Mouse (Mus musculus) embryonic facial prominence, embryonic 15.5 days (tissue): ENCODE measurements around the gene 1700003F12Rik. TPM values are rescaled to one million over a fixed set of nuclear protein-coding genes. Genes with fewer than 3 reads are reported as not detected.

Experiments used
- ATAC-seq: fragments of 200-750 bp; cut with Nextera tagmentation; 2 replicates; pipeline ENCODE4 v1.8.0; 2017; ENCODE audit warnings: low read depth, moderate TSS enrichment; ENCODE audit not compliant: insufficient number of reproducible peaks, low FRiP score, low TSS enrichment
- H3K27ac ChIP-seq: fragments of 300-500 bp; sonication (generic); replicated peaks from 2 replicates; pipeline ENCODE4 v1.5.1; 2015; ENCODE audit warnings: mild to moderate bottlenecking, inconsistent platforms
- H3K27me3 ChIP-seq: fragments of 300-500 bp; sonication (generic); 2 replicates; pipeline ENCODE4 v1.6.1; 2015; ENCODE audit warnings: inconsistent platforms
- H3K36me3 ChIP-seq: fragments of 300-500 bp; sonication (generic); 2 replicates; pipeline ENCODE4 v1.6.1; 2015; ENCODE audit warnings: mild to moderate bottlenecking, inconsistent platforms
- H3K4me1 ChIP-seq: fragments of 300-500 bp; sonication (generic); 2 replicates; pipeline ENCODE4 v1.6.1; 2015; ENCODE audit warnings: inconsistent platforms
- H3K4me2 ChIP-seq: fragments of 300-500 bp; sonication (generic); replicated peaks from 2 replicates; pipeline ENCODE4 v1.6.1; 2015; ENCODE audit warnings: mild to moderate bottlenecking, inconsistent platforms
- H3K4me3 ChIP-seq: fragments of 300-500 bp; sonication (generic); replicated peaks from 2 replicates; pipeline ENCODE4 v1.5.1; 2015; ENCODE audit warnings: mild to moderate bottlenecking, inconsistent platforms
- H3K9ac ChIP-seq: fragments of 300-500 bp; sonication (generic); 2 replicates; pipeline ENCODE4 v1.6.1; 2015; ENCODE audit warnings: inconsistent platforms
- H3K9me3 ChIP-seq: fragments of 300-500 bp; sonication (generic); replicated peaks from 2 replicates; pipeline ENCODE4 v1.6.1; 2016; ENCODE audit warnings: inconsistent platforms
- WGBS: fragments of 180-500 bp; shearing (Covaris S2); methylation state at CpG from one replicate; pipeline ENCODE4 v1.1.7; 2015; 5-methylcytosine and 5-hydroxymethylcytosine counted together
- polyA plus RNA-seq: library from polyadenylated mRNA; unstranded; fragments of >200 nt; fragmentation: Nextera tagmentation; extraction: Ambion mirVana; gene quantifications from 2 replicates; pipeline ENCODE4 v1.2.1, GENCODE M21; 2015

Gene 1700003F12Rik
- polyA plus RNA-seq: 0.83 and 1.3 TPM in 2 replicates

- Histone ChIP-seq H3K4me1 (peaks cover 27% of the 10 kb centered on the region), H3K4me2 (no peak within 1 kb of the TSS), H3K9me3 (no peaks in the 10 kb centered on the region), H3K27ac (no peak within 1 kb of the TSS), H3K27me3 (peaks cover 7% of the 10 kb centered on the region), H3K9ac (no peak within 1 kb of the TSS), H3K36me3 (no peaks in the 10 kb centered on the region), H3K4me3 (no peak within 1 kb of the TSS)
- no peak for ATAC-seq
- 93% methylated on average over 10 of the region's 10 CpGs for WGBS
These were observed at the start of gene 1700003F12Rik for GRCm38 (mm10) chr2:154546711-154547110. Gene 1700003F12Rik, plus strand, starts transcription at chr2:154547085.

- peaks cover 6% of the 10 kb centered on the region for H3K36me3 ChIP-seq
- H3K27me3 ChIP-seq: no peaks in the 10 kb centered on the region
- H3K4me1 ChIP-seq: peaks cover 5% of the 10 kb centered on the region; the same call in 1 of the 2 replicates
- WGBS: 57% methylated on average over 5 of the region's 5 CpGs
- H3K9ac ChIP-seq: no peak overlapping the region
- H3K27ac ChIP-seq: no peak overlapping the region
- no peak overlapping the region for H3K4me3 ChIP-seq
- H3K9me3 ChIP-seq: no peaks in the 10 kb centered on the region
- no peak for ATAC-seq
- H3K4me2 ChIP-seq: no peak overlapping the region
These were observed 48.3 kb upstream of the 1700003F12Rik start for GRCm38 (mm10) chr2:154498571-154498970.

GRCm38 (mm10) chr2:154499717-154500247 lies 47.1 kb upstream of the 1700003F12Rik start:
- Histone ChIP-seq H3K27ac (no peak overlapping the region), H3K4me1 (peaks cover 5% of the 10 kb centered on the region; the same call in 1 of the 2 replicates), H3K4me3 (no peak overlapping the region), H3K9ac (no peak overlapping the region), H3K27me3 (no peaks in the 10 kb centered on the region), H3K4me2 (no peak overlapping the region), H3K36me3 (peaks cover 15% of the 10 kb centered on the region), H3K9me3 (no peaks in the 10 kb centered on the region)
- 97% methylated on average over 2 of the region's 2 CpGs for WGBS
- no peak for ATAC-seq

GRCm38 (mm10) chr2:154500758-154501157 lies 46.1 kb upstream of the 1700003F12Rik start:
- Histone ChIP-seq H3K9me3 (no peaks in the 10 kb centered on the region), H3K4me3 (no peak overlapping the region), H3K27ac (no peak overlapping the region), H3K36me3 (peaks cover 20% of the 10 kb centered on the region), H3K9ac (no peak overlapping the region), H3K27me3 (no peaks in the 10 kb centered on the region), H3K4me2 (no peak overlapping the region), H3K4me1 (peaks cover 5% of the 10 kb centered on the region; the same call in 1 of the 2 replicates)
- no peak for ATAC-seq
- WGBS: 87% methylated on average over 3 of the region's 3 CpGs

- WGBS: 73% methylated on average over 2 of the region's 2 CpGs
- H3K36me3 ChIP-seq: peaks cover 45% of the 10 kb centered on the region
- H3K4me1 ChIP-seq: no peaks in the 10 kb centered on the region
- no peak overlapping the region for H3K9ac ChIP-seq
- H3K9me3 ChIP-seq: no peaks in the 10 kb centered on the region
- H3K4me3 ChIP-seq: no peak overlapping the region
- no peak for ATAC-seq
- no peaks in the 10 kb centered on the region for H3K27me3 ChIP-seq
- H3K4me2 ChIP-seq: no peak overlapping the region
- no peak overlapping the region for H3K27ac ChIP-seq
These were observed 39.8 kb upstream of the 1700003F12Rik start for GRCm38 (mm10) chr2:154507076-154507475.

GRCm38 (mm10) chr2:154507566-154508283 lies 39.2 kb upstream of the 1700003F12Rik start:
- Histone ChIP-seq H3K4me1 (no peaks in the 10 kb centered on the region), H3K4me3 (no peak overlapping the region), H3K27me3 (no peaks in the 10 kb centered on the region), H3K9me3 (no peaks in the 10 kb centered on the region), H3K9ac (no peak overlapping the region), H3K36me3 (peaks cover 51% of the 10 kb centered on the region), H3K27ac (no peak overlapping the region), H3K4me2 (no peak overlapping the region)
- no peak for ATAC-seq
- 72% methylated on average over 9 of the region's 9 CpGs for WGBS

GRCm38 (mm10) chr2:154508450-154508849 lies 38.4 kb upstream of the 1700003F12Rik start:
- ATAC-seq: no peak
- Histone ChIP-seq H3K27ac (no peak overlapping the region), H3K36me3 (peaks cover 55% of the 10 kb centered on the region), H3K4me1 (no peaks in the 10 kb centered on the region), H3K9me3 (no peaks in the 10 kb centered on the region), H3K4me3 (no peak overlapping the region), H3K4me2 (no peak overlapping the region), H3K9ac (no peak overlapping the region), H3K27me3 (no peaks in the 10 kb centered on the region)
- 87% methylated on average over 4 of the region's 4 CpGs for WGBS

- no peak for ATAC-seq
- Histone ChIP-seq H3K4me1 (no peaks in the 10 kb centered on the region), H3K4me3 (no peak overlapping the region), H3K4me2 (no peak overlapping the region), H3K27ac (no peak overlapping the region), H3K9ac (no peak overlapping the region), H3K36me3 (peaks cover 45% of the 10 kb centered on the region), H3K27me3 (no peaks in the 10 kb centered on the region), H3K9me3 (no peaks in the 10 kb centered on the region)
- WGBS: 92% methylated on average over 3 of the region's 3 CpGs
These were observed 36.7 kb upstream of the 1700003F12Rik start for GRCm38 (mm10) chr2:154510141-154510540.

- H3K27ac ChIP-seq: no peak overlapping the region
- no peaks in the 10 kb centered on the region for H3K9me3 ChIP-seq
- H3K4me3 ChIP-seq: no peak overlapping the region
- no peaks in the 10 kb centered on the region for H3K4me1 ChIP-seq
- WGBS: 78% methylated on average over 3 of the region's 3 CpGs
- no peak overlapping the region for H3K4me2 ChIP-seq
- peaks cover 47% of the 10 kb centered on the region for H3K36me3 ChIP-seq
- no peaks in the 10 kb centered on the region for H3K27me3 ChIP-seq
- no peak for ATAC-seq
- no peak overlapping the region for H3K9ac ChIP-seq
These were observed 29.9 kb upstream of the 1700003F12Rik start for GRCm38 (mm10) chr2:154516944-154517343.

GRCm38 (mm10) chr2:154517424-154517823 lies 29.5 kb upstream of the 1700003F12Rik start:
- no peak overlapping the region for H3K4me3 ChIP-seq
- H3K4me1 ChIP-seq: no peaks in the 10 kb centered on the region
- no peak overlapping the region for H3K9ac ChIP-seq
- 91% methylated on average over 5 of the region's 5 CpGs for WGBS
- ATAC-seq: no peak
- no peaks in the 10 kb centered on the region for H3K27me3 ChIP-seq
- no peak overlapping the region for H3K27ac ChIP-seq
- peaks cover 46% of the 10 kb centered on the region for H3K36me3 ChIP-seq
- H3K4me2 ChIP-seq: no peak overlapping the region
- H3K9me3 ChIP-seq: no peaks in the 10 kb centered on the region

GRCm38 (mm10) chr2:154521449-154521848 lies 25.4 kb upstream of the 1700003F12Rik start:
- H3K4me3 ChIP-seq: no peak overlapping the region
- H3K36me3 ChIP-seq: peaks cover 69% of the 10 kb centered on the region
- ATAC-seq: no peak
- no peak overlapping the region for H3K4me2 ChIP-seq
- no peaks in the 10 kb centered on the region for H3K9me3 ChIP-seq
- H3K4me1 ChIP-seq: no peaks in the 10 kb centered on the region
- H3K27ac ChIP-seq: no peak overlapping the region
- H3K9ac ChIP-seq: no peak overlapping the region
- no peaks in the 10 kb centered on the region for H3K27me3 ChIP-seq

- H3K9ac ChIP-seq: no peak overlapping the region
- 90% methylated on average over 5 of the region's 5 CpGs for WGBS
- no peaks in the 10 kb centered on the region for H3K4me1 ChIP-seq
- no peak overlapping the region for H3K4me2 ChIP-seq
- no peaks in the 10 kb centered on the region for H3K27me3 ChIP-seq
- H3K4me3 ChIP-seq: no peak overlapping the region
- H3K9me3 ChIP-seq: no peaks in the 10 kb centered on the region
- H3K27ac ChIP-seq: no peak overlapping the region
- H3K36me3 ChIP-seq: peaks cover 68% of the 10 kb centered on the region
- no peak for ATAC-seq
These were observed 24.6 kb upstream of the 1700003F12Rik start for GRCm38 (mm10) chr2:154522334-154522733.
